Mouse (Mus musculus) embryonic fibroblast, embryonic 13.5 days (primary cell): ENCODE measurements around the gene Nt5c. TPM values are rescaled to one million over a fixed set of nuclear protein-coding genes. Genes with fewer than 3 reads are reported as not detected.

Experiments used
- H3K27ac ChIP-seq: 2 replicates; pipeline ENCODE4 v1.5.1; 2012; ENCODE audit warnings: low read length, control low read depth, inconsistent platforms; ENCODE audit not compliant: insufficient read depth
- H3K4me1 ChIP-seq: 2 replicates; pipeline ENCODE4 v1.6.1; 2011; ENCODE audit warnings: low read length; ENCODE audit not compliant: control insufficient read depth, insufficient read depth
- H3K4me3 ChIP-seq: 2 replicates; pipeline ENCODE4 v1.5.1; 2011; ENCODE audit warnings: mild to moderate bottlenecking, control low read depth, low read length; ENCODE audit not compliant: insufficient read depth
- CTCF ChIP-seq: IDR thresholded peaks from 2 replicates; pipeline ENCODE4 v1.5.1; 2011; ENCODE audit warnings: mild to moderate bottlenecking, control low read depth, low read length, moderate library complexity, borderline replicate concordance; ENCODE audit not compliant: insufficient read depth
- POLR2A ChIP-seq: IDR thresholded peaks from 2 replicates; pipeline ENCODE4 v1.6.1; 2011; ENCODE audit warnings: low read depth, mild to moderate bottlenecking, control low read depth, low read length, moderate library complexity
- polyA plus RNA-seq: library from polyadenylated mRNA; stranded (reverse); fragments of >200 nt; gene quantifications from 2 replicates; pipeline ENCODE4 v1.2.4, GENCODE M21; 2011; ENCODE audit warnings: low read depth; ENCODE audit not compliant: missing spikeins, insufficient read length

Gene Nt5c
- polyA plus RNA-seq, 1 experiment = 54.2 TPM

GRCm38 (mm10) chr11:115453306-115453705 lies 38.4 kb downstream of the Nt5c start:
- TF ChIP-seq CTCF = no peak
- TF ChIP-seq POLR2A = no peak

GRCm38 (mm10) chr11:115452281-115452860 lies 39.3 kb downstream of the Nt5c start:
- H3K4me1 ChIP-seq = no peaks in the 10 kb centered on the region
- H3K4me3 ChIP-seq = no peak overlapping the region
- TF ChIP-seq POLR2A = no peak
- no peak for TF ChIP-seq CTCF
- H3K27ac ChIP-seq = no peak overlapping the region

More at GRCm38 (mm10) chr11:115453306-115453705, 38.4 kb downstream of the Nt5c start:
- Histone ChIP-seq H3K27ac (no peak overlapping the region), H3K4me1 (no peaks in the 10 kb centered on the region), H3K4me3 (no peak overlapping the region)

GRCm38 (mm10) chr11:115451781-115452241 lies 39.9 kb downstream of the Nt5c start:
- TF ChIP-seq CTCF (no peak), POLR2A (no peak)
- H3K27ac ChIP-seq = no peak overlapping the region
- no peaks in the 10 kb centered on the region for H3K4me1 ChIP-seq
- no peak overlapping the region for H3K4me3 ChIP-seq

GRCm38 (mm10) chr11:115450176-115450575 lies 41.5 kb downstream of the Nt5c start:
- no peaks in the 10 kb centered on the region for H3K4me1 ChIP-seq
- no peak overlapping the region for H3K27ac ChIP-seq
- H3K4me3 ChIP-seq = no peak overlapping the region
- no peak for TF ChIP-seq CTCF
- TF ChIP-seq POLR2A = no peak

GRCm38 (mm10) chr11:115448998-115449397 lies 42.7 kb downstream of the Nt5c start:
- H3K27ac ChIP-seq = no peak overlapping the region

GRCm38 (mm10) chr11:115448075-115448474 lies 43.6 kb downstream of the Nt5c start:
- TF ChIP-seq POLR2A (no peak), CTCF (no peak)
- no peak overlapping the region for H3K27ac ChIP-seq
- H3K4me1 ChIP-seq = no peaks in the 10 kb centered on the region
- H3K4me3 ChIP-seq = no peak overlapping the region

More at GRCm38 (mm10) chr11:115448998-115449397, 42.7 kb downstream of the Nt5c start:
- no peaks in the 10 kb centered on the region for H3K4me1 ChIP-seq
- H3K4me3 ChIP-seq = no peak overlapping the region
- no peak for TF ChIP-seq CTCF
- no peak for TF ChIP-seq POLR2A

GRCm38 (mm10) chr11:115447321-115447885 lies 44.3 kb downstream of the Nt5c start:
- Histone ChIP-seq H3K4me1 (no peaks in the 10 kb centered on the region), H3K27ac (no peak overlapping the region), H3K4me3 (no peak overlapping the region)
- no peak for TF ChIP-seq POLR2A
- TF ChIP-seq CTCF = no peak

- H3K4me1 ChIP-seq = no peaks in the 10 kb centered on the region
- no peak overlapping the region for H3K27ac ChIP-seq
- no peak overlapping the region for H3K4me3 ChIP-seq
- TF ChIP-seq POLR2A (no peak), CTCF (no peak)
Measured at GRCm38 (mm10) chr11:115446906-115447305, 44.8 kb downstream of the Nt5c start.

GRCm38 (mm10) chr11:115441417-115441816 lies 50.2 kb downstream of the Nt5c start:
- Histone ChIP-seq H3K27ac (no peak overlapping the region), H3K4me3 (no peak overlapping the region), H3K4me1 (no peaks in the 10 kb centered on the region)
- TF ChIP-seq CTCF (no peak), POLR2A (no peak)

Other genes with a start within 250 kb of the Nt5c start
- gene Grin2c, start 224.6 kb downstream of the Nt5c start, polyA plus RNA-seq = not detected in 2 replicates
- 4.1 and 6.4 TPM in 2 replicates for gene Fdxr, start 214.8 kb downstream of the Nt5c start, polyA plus RNA-seq
- gene Fads6, start 194.2 kb downstream of the Nt5c start, polyA plus RNA-seq = 0.15 TPM in 1 of 2 replicates, not detected in the other
- not detected in 2 replicates for gene Otop2, start 184.7 kb downstream of the Nt5c start, polyA plus RNA-seq
- gene Ush1g, start 169.8 kb downstream of the Nt5c start, polyA plus RNA-seq = 0.15 TPM in 1 of 2 replicates, not detected in the other
- gene Otop3, start 157.1 kb downstream of the Nt5c start, polyA plus RNA-seq = not detected in 2 replicates
- gene Hid1, start 124.1 kb downstream of the Nt5c start, polyA plus RNA-seq = 3.2 and 5.9 TPM in 2 replicates
- gene Cdr2l, start 109.9 kb downstream of the Nt5c start, polyA plus RNA-seq = 24.2 and 29.5 TPM in 2 replicates
- gene Mrpl58, start 88.1 kb downstream of the Nt5c start, polyA plus RNA-seq = 35.3 and 46.6 TPM in 2 replicates
- 334 and 405 TPM in 2 replicates for gene Atp5h, start 71.9 kb downstream of the Nt5c start, polyA plus RNA-seq
- gene Kctd2, start 71.7 kb downstream of the Nt5c start, polyA plus RNA-seq = 15.9 and 18.2 TPM in 2 replicates
- gene Trim80, start 51.3 kb downstream of the Nt5c start, polyA plus RNA-seq = not detected in 2 replicates
- not detected in 2 replicates for gene Slc16a5, start 29.4 kb downstream of the Nt5c start, polyA plus RNA-seq
- 7.1 and 8.2 TPM in 2 replicates for gene Armc7, start 16.2 kb downstream of the Nt5c start, polyA plus RNA-seq
- gene Jpt1, start 22.5 kb upstream of the Nt5c start, polyA plus RNA-seq = 141 and 164 TPM in 2 replicates
- 408 and 505 TPM in 2 replicates for gene Sumo2, start 44.4 kb upstream of the Nt5c start, polyA plus RNA-seq
- 68.0 and 81.1 TPM in 2 replicates for gene Nup85, start 72.6 kb upstream of the Nt5c start, polyA plus RNA-seq
- 31.0 and 36.5 TPM in 2 replicates for gene Mrps7, start 112.1 kb upstream of the Nt5c start, polyA plus RNA-seq
- gene Gga3, start 112.2 kb upstream of the Nt5c start, polyA plus RNA-seq = 17.0 and 30.3 TPM in 2 replicates
- 22.3 and 26.6 TPM in 2 replicates for gene Mif4gd, start 121.1 kb upstream of the Nt5c start, polyA plus RNA-seq
- 13.6 and 14.0 TPM in 2 replicates for gene Slc25a19, start 136.4 kb upstream of the Nt5c start, polyA plus RNA-seq
- gene Grb2, start 216.7 kb upstream of the Nt5c start, polyA plus RNA-seq = 61.1 and 69.3 TPM in 2 replicates